Mouse (Mus musculus) gastrocnemius, adult 8-10 months (tissue): Measurements from ENCODE around the gene Fam83e. TPM values are rescaled to one million over a fixed set of nuclear protein-coding genes. Genes with fewer than 3 reads are reported as not detected.

Experiments used
- DNase-seq, 2 experiments: peaks; one replicate each; pipeline ENCODE4 v3.0.0; 2022; ENCODE audit warnings: low spot score in 2 of 2
- total RNA-seq, 4 experiments: library from RNA; stranded (reverse); gene quantifications; 2 replicates each; pipeline ENCODE4 v1.2.4; 2022

Gene Fam83e
- total RNA-seq, 4 experiments from 2014 or later = 0.10 to 0.38 TPM; not detected in 2

DNA sequence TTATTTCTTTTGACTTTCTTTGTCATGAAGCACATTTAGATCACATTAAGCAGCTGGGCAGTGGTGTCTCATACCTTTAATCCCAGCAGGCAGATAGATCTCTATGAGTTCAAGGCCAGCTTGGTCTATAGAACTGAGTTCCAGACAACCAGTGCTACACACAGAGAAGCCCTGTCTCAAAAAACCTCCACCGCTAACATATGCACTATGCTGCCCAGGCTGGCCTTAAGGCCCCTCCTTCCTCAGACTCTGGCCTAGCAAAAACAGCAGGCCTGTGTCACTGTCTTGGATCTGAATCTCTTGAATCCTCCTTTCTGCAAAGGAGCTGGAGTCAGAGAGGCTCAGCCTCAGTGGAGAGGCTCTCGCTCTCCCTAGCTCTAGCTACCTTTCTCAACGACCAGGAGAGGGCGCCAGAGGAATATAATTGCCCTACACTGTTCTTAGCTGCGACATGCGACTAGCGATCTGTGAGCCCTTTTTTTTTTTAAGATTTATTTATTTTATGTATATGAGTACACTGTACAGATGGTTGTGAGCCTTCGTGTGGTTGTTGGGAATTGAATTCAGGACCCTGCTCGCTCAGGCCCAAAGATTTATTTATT, 18.3 kb downstream of the Fam83e start:
- peak in 1 of 2 experiments; percentile 49 for DNase-seq

DNA sequence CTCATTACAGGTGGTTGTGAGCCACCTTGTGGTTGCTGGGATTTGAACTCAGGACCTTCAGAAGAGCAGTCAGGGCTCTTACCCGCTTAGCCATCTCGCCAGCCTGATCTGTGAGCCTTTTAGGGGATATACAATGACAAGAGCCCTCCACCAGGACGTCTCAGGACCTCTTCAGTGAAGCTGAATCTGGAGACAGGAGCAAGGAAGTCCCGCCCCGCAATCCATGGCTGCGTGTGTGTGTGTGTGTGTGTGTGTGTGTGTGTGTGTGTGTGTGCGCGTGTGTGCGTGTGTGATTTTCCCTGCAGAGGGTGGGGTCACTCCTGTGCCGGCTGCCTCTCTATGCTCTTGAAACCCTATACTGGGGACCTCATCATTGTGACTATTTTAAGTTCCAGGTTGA, 18.8 kb downstream of the Fam83e start:
- DNase-seq = no peak

DNA sequence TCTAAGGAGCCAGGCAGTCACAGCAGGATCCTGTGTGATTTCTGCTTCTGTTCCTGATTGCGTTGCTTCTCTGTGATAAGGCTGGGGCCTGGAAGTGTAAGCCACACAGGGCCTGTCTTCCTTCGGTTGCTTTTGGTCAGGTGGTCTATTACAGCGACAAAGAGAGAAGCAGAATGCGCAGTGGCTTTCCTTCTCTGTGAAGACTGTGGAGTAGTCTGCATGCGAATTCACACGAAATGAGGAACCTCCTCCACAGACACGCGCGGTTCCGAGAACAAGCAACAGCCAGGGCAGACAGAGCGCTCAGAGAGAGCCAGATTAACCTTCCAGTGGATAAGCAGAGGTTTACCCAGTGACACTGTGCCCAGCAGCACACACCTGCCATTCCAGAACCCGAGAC, 20.3 kb downstream of the Fam83e start:
- no peak for DNase-seq

DNA sequence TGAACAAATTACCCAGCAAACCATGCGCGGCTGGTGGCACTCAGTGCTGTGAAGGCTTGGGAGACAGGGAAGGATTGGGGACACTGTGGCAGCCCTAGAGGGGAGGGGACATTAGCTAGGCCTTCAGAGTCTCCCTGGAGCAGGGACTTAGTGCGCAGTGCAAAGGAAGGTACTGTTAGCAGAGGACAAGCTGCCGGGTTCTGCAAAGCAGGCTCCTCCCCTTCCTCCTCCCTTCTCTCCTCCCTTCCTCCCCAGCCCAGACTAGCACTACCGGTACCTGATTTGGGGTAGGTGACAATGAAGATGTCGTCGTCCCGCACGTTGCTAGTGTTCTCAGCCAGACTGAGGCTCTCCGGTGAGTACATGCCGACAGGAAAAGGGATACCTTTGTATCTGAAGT, 20.8 kb downstream of the Fam83e start:
- DNase-seq = no peak

DNA sequence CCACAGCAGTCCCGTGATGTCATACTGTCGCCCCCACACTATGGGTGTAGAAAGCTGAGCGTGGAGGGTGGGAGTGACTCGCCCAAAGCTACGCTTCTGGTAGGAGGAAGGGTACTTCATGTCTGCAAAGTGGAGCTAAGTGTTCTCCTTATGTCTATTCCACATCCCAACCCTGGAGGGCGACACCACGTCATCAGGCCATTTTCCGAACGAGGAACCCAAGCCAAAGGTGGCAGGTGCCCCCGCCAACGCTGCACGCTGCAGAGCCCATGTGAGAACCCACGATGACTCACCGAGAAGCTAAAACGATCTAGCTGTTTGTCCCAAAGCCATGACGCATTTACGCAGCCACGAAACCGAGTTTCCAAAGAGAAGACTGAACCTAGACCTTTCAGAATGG, 21.3 kb downstream of the Fam83e start:
- no peak for DNase-seq

DNA sequence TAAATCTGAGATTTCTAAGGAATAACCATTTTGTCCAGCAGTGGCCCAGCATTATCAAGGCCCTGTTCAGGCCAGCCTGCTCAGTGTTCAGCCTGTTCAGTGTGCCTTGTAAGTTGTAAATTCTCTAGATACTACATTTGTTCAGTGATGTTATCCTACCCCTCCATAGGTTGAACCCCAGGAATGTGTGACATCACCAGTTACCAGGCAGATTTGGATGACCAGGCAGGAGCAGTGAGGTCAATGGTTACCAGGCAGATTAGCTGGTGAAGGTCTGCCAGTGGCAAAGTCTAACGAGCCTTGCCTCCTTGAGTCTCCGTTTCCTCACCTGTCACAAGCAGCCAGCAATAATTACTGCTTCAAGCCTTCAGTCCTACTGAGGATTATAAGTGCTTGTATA, 23.4 kb downstream of the Fam83e start:
- no peak for DNase-seq

DNA sequence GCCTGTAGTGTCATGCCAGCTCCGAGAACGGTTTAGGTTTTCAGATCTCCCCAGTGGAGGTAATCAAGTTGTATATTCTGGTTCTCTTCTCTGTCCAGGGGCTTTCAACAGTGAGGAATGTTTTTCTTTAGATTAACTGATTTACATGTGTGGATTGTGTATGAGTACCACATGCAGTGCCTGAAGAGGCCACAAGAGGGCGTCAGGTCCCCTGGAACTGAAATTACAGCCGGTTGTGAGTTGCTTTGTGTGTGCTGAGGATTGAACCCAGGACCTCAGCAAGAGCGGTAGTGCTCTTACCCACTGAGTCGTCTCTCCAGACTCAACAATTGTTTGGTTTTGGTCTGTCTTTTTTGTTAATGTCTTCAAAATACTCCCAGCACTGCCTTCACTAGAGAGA, 25.5 kb downstream of the Fam83e start:
- DNase-seq = no peak

DNA sequence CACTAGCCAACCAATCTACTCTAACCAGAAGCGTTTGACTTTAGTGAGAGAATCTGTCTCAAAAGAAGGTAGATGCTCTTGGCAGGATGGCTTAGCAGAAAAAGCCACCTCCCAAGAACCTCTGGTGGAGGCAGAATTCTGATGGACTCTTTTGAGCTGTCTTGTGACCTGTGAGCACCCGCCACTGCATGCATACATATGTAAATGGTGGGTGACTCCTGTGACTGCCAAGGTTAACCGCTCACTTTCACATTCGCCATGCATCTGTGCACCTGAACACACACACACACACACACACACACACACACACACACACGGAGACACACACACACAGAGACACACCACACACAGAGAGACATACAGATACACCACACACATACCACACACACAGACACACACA, 26.4 kb downstream of the Fam83e start:
- no peak for DNase-seq

DNA sequence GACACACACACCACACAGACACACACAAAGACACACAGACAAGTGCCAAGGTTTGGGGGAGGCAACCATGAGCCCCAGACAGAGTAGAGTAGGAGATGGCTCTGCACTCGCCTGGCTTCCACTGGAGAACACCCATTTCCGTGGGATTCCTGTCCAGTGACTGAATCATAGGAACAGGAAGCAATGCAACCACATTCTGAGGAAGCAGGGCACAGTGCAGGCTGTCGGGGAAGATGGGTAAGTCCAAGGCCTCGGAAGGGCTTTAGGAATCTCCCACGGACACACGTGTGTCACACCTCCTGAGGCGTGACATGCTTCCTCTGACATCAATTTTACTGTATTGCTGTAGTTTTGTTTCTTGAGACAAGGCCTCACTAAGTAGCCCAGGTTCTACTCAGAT, 27.1 kb downstream of the Fam83e start:
- DNase-seq = no peak

DNA sequence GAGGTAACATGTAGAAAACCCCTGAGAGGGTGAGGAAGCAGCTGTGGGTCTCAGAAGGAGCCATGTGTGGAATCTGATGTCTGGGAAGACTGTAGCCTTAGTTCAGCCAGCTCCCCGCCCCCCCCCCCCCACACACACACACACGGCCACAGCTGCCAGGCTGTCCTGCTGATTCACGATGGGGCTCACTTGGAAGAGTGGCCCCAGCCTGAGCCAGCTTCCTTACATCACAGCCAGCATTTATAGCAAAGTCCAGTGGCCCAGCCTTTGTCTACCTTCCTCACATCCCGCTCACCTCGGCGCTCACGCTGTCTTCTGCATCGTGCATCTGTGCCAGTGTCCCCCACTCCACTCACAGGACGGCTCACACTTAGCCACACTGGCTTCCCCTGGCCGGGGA, 28.4 kb downstream of the Fam83e start:
- DNase-seq = no peak

DNA sequence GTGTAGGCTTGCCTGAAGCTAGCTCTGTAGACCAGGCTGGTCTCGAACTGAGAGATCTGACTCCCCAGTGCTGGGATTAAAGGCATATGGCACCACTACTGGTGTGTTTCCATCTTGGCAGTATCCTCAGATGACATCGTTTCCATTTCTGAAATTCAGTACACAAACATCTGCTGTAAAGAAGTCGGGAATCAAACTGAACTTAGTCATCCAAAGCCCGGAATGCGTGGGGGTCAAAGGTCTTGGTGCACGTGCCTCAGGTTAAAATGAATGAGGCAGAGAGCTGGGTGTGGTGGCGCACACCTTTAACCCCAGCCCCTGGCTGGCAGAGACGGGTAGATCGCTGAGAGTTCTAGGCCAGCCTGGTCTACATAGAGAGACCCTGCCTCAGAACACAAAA, 29.1 kb downstream of the Fam83e start:
- DNase-seq = no peak

DNA sequence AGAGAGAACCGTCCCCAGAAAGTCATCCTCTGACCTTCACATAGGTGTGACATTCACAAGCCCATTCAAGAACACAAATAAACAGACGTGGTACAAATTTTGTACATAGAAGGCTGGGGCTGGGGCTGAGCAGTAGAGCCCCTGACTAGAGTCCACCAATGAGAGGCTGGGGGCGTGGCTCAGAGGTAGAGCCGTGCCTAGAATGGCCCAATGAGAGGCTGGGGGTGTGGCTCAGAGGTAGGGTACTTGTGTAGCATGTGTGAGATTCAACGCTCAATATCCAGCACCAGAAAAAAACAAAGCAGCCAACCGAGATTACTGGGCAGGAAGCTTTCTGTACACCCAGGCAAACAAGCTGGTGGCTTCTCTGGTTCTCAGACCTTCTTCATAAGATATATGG, 34.7 kb downstream of the Fam83e start:
- DNase-seq = no peak

DNA sequence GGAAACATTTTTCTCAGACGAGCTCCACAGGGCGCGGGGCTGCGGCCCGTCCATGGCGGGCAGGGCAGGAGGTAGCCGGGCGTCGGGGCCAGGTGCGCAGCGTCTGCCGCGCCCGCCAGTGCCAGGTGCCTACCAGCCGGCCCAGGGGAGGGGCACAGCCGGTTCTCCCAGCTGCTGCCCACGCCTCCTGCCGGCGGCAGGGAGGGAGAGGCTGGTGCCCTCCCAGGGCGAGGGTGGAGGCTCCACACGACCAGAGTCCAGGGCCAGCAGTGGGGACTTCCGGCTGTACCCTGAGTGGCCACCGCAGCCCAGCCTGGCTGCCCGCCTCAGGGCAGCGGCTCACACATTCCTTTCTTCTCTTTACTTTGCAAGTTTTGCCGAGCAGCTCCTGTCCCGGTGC, 38.4 kb downstream of the Fam83e start:
- DNase-seq = no peak

DNA sequence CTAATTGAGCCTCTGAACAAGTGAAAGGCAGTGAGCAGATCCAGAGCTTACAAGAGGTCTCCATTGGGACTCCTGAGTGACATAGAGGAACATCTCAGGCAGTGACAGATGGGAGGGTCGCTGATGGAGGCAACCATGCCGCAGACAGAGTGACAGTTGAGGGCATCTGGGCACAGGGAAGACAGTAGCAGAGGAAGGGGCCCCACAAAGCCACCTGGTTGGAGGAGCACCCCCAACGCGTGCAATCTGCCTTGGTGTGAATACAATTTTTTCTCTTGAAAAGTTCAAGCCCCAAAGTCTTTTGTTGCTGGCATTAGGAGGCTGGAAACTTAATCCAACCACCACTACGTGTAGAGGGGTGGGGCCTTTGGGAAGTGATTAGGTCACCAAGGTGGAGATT, 39.1 kb downstream of the Fam83e start:
- no peak for DNase-seq

DNA sequence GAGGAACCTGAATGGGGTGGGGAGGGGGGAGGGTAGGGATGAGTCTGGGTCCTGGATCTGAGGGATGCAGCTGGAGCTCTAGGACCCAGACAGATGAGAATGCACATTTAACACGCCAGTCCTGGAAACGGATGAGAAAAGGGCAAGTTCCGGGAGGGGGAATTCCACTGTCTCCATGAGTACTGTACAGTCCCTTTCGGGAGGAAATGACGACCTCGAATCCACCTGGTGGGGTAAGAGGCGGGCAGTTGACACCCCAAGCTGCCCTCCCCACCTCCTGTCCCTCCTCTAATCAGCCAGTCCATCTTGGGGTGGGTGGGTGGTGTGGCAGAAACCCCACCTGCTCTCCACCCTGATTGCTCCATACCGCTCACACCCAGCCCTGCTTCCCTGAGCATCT, 45.0 kb downstream of the Fam83e start:
- DNase-seq = no peak

DNA sequence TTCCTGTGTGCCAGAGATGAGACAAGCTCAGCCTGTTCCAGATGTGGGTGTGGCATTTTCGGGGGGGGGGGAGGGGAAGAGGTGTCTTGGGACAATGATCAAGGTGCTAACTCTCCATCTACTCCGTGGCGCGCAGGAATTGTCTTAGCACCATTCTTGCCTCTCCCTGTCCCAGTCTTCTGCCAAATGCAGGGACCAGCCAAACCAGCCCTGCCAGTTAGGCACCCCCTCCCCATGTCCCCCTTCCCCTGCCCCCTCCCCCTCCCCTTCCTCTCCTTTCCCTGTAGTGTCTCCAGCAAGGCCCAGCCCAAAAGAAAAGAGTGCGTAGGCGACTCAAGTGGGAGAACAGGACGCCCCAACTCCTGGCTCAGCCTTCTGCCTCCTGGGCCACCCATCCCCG, 45.8 kb downstream of the Fam83e start:
- no peak for DNase-seq

DNA sequence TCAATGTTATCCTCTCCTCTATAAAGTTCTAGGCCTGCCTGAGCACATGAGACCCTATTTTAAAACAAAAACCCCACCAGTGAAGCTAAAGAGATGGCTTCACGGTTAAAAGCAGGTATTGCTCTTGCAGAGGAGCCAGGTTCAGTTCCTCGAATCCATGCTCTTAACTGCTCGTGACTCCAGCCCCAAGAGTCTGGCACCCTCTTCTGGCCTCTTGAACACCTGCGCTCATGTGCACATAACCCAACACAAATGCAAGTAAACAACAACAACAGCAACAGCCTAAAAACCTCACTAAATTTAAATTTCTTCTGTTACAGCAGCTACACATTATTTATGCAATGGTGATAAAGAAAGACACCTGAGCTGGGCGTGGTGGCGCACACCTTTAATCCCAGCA, 46.5 kb downstream of the Fam83e start:
- no peak for DNase-seq

DNA sequence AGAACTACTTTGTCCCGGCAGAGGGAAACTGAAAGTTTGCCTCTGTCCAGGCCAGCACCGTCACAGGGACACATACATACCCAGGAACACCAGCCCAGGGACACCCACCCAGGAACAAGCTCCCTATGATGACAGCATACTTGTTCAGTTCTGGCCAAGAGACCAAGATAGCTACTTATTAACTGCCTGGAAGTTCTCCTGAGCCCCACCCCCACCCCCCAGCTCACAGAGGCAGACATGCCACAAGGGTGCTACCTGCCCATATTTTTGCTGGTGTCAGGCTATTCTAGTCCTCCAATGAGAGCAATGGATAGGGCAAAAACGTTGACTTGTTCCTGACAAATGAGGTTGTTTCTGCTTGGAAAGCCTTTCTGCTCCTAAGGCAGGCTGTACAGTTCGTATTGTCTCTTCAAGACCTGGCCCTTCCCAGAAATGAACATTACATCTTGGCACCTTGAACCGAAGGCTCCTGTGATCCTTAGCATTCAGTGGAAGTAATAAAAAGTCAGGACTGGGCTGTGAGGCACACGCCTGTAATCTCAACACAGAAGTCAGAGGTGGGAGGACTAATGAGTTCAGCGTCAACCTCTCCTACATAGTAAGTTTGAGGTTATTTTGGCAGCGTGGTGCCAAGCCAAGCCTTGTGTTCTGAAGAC, 49.5 kb downstream of the Fam83e start:
- no peak for DNase-seq

DNA sequence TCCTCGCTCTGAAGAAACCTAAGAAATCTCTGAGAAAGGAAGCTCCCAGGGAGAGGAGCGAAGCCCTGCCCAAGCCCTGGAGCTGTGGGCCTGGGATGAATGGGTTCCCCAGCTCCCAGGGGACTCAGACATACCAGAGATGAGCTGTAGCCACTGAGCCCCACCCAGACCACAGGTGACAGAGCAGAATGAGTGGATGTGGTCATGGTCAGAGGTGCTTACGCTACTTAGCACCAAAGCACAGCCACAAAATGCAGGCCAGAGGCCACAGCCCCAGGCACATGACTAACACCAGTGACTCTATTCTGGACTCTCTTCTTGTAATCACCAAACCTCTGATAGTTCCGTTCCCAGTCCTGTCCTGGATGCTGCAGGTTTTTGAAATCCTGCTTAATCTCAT, 50.1 kb downstream of the Fam83e start:
- DNase-seq = no peak

DNA sequence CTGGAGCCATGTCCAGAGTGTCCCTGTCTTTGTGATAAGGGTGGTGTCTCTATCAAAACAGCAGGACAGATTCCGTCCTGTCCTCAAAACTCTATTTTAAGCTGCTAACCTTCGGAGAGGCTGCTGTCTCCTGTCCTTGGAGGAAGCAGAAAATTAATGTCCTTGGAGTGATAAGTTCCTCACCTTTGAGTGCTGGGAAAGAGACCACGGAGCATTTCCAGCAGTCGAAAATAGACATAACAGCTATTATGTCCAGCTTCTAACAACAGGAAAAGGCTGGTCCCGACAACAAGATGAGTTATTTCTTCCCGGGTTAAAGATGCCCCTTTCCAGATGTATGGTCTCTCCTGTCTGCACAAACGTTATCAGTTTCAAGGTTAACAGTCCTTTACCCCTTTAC, 54.2 kb downstream of the Fam83e start:
- DNase-seq = no peak
